Mouse (Mus musculus) embryonic facial prominence, embryonic 12.5 days (tissue): ENCODE measurements around the gene Gm10447. TPM values are rescaled to one million over a fixed set of nuclear protein-coding genes. Genes with fewer than 3 reads are reported as not detected.

Experiments used
- ATAC-seq: fragments of 200-750 bp; cut with Nextera tagmentation; 2 replicates; pipeline ENCODE4 v1.8.0; 2017; ENCODE audit not compliant: insufficient number of reproducible peaks, insufficient read depth, low FRiP score, low TSS enrichment
- H3K27ac ChIP-seq: fragments of 300-500 bp; sonication (generic); 2 replicates; pipeline ENCODE4 v1.5.1; 2016; ENCODE audit warnings: mild to moderate bottlenecking
- H3K27me3 ChIP-seq: fragments of 300-500 bp; sonication (generic); 2 replicates; pipeline ENCODE4 v1.6.1; 2016; ENCODE audit warnings: mild to moderate bottlenecking, moderate library complexity
- H3K36me3 ChIP-seq: fragments of 300-500 bp; sonication (generic); 2 replicates; pipeline ENCODE4 v1.6.1; 2016; ENCODE audit warnings: mild to moderate bottlenecking
- H3K4me1 ChIP-seq: fragments of 300-500 bp; sonication (generic); 2 replicates; pipeline ENCODE4 v1.6.1; 2016
- H3K4me2 ChIP-seq: fragments of 300-500 bp; sonication (generic); replicated peaks from 2 replicates; pipeline ENCODE4 v1.6.1; 2016; ENCODE audit warnings: mild to moderate bottlenecking, moderate library complexity
- H3K4me3 ChIP-seq: fragments of 300-500 bp; sonication (generic); 2 replicates; pipeline ENCODE4 v1.5.1; 2016; ENCODE audit warnings: mild to moderate bottlenecking
- H3K9ac ChIP-seq: fragments of 300-500 bp; sonication (generic); 2 replicates; pipeline ENCODE4 v1.6.1; 2016; ENCODE audit warnings: mild to moderate bottlenecking, moderate library complexity
- H3K9me3 ChIP-seq: fragments of 300-500 bp; sonication (generic); 2 replicates; pipeline ENCODE4 v1.6.1; 2016; ENCODE audit warnings: mild to moderate bottlenecking, moderate library complexity
- whole genome bisulfite sequencing: fragments of 180-500 bp; shearing (Covaris S2); methylation state at CpG from one replicate; pipeline ENCODE4 v1.1.7; 2016; 5-methylcytosine and 5-hydroxymethylcytosine counted together
- microRNA-seq: library from miRNA; unstranded; fragments of <30 nt; microRNA quantifications from one replicate; pipeline ENCODE4, GENCODE M21; 2017
- polyA plus RNA-seq: library from polyadenylated mRNA; unstranded; fragments of >200 nt; fragmentation: Nextera tagmentation; extraction: Ambion mirVana; gene quantifications from 2 replicates; pipeline ENCODE4 v1.2.1, GENCODE M21; 2016

Gm10447 gene
- polyA plus RNA-seq, 1 experiment from 2014 or later = 0.27 TPM

- Histone ChIP-seq H3K4me3 (no peak overlapping the region), H3K4me1 (no peaks in the 10 kb centered on the region), H3K9me3 (no peaks in the 10 kb centered on the region), H3K4me2 (no peak overlapping the region), H3K9ac (no peak overlapping the region), H3K27ac (no peak overlapping the region), H3K36me3 (peaks cover 70% of the 10 kb centered on the region), H3K27me3 (no peaks in the 10 kb centered on the region)
- ATAC-seq = no peak
Measured at GRCm38 (mm10) chr11:53418048-53418447, 38.9 kb downstream of the Gm10447 start.

- no peak overlapping the region for H3K9ac ChIP-seq
Measured at GRCm38 (mm10) chr11:53413871-53414270, 43.0 kb downstream of the Gm10447 start.

GRCm38 (mm10) chr11:53411738-53412137 is 45.2 kb downstream of the Gm10447 start:
- H3K36me3 ChIP-seq = peaks cover 84% of the 10 kb centered on the region
- no peak overlapping the region for H3K4me2 ChIP-seq
- H3K27me3 ChIP-seq = no peaks in the 10 kb centered on the region
- H3K4me1 ChIP-seq = no peaks in the 10 kb centered on the region
- H3K9me3 ChIP-seq = no peaks in the 10 kb centered on the region
- H3K4me3 ChIP-seq = no peak overlapping the region
- ATAC-seq = no peak
- no peak overlapping the region for H3K27ac ChIP-seq
- no peak overlapping the region for H3K9ac ChIP-seq

More at GRCm38 (mm10) chr11:53413871-53414270, 43.0 kb downstream of the Gm10447 start:
- Histone ChIP-seq H3K9me3 (no peaks in the 10 kb centered on the region), H3K4me1 (no peaks in the 10 kb centered on the region), H3K36me3 (peaks cover 87% of the 10 kb centered on the region), H3K4me3 (no peak overlapping the region), H3K27me3 (no peaks in the 10 kb centered on the region), H3K27ac (no peak overlapping the region), H3K4me2 (no peak overlapping the region)
- no peak for ATAC-seq
- 93% methylated on average over 4 of the region's 4 CpGs for WGBS

Small RNA genes lying within 50 kb of the gene (microRNA-seq; reads per million reads assigned to microRNA genes)
- gene Mir6920 = not detected

Other genes starting within 250 kb of the Gm10447 start
- gene Hspa4, start 156.7 kb downstream of the Gm10447 start, polyA plus RNA-seq = 103 and 110 TPM in 2 replicates
- gene Zcchc10, start 132.4 kb downstream of the Gm10447 start, polyA plus RNA-seq = 19.2 and 21.8 TPM in 2 replicates
- 70.3 and 71.1 TPM in 2 replicates for gene Aff4, start 106.3 kb downstream of the Gm10447 start, polyA plus RNA-seq
- gene Leap2, start 33.9 kb downstream of the Gm10447 start, polyA plus RNA-seq = 0.56 TPM in 1 of 2 replicates, not detected in the other
- 476 and 519 TPM in 2 replicates for gene Uqcrq, start 26.3 kb downstream of the Gm10447 start, polyA plus RNA-seq
- 1.5 and 1.8 TPM in 2 replicates for gene Gdf9, start 26.1 kb downstream of the Gm10447 start, polyA plus RNA-seq
- gene Shroom1, start 95 bp upstream of the Gm10447 start, polyA plus RNA-seq = 5.9 and 6.5 TPM in 2 replicates
- gene Gm9837, start 13.4 kb upstream of the Gm10447 start, polyA plus RNA-seq = not detected in 2 replicates
- gene Gm9945, start 23.1 kb upstream of the Gm10447 start, polyA plus RNA-seq = 0.25 TPM in 1 of 2 replicates, not detected in the other
- 1.6 and 2.4 TPM in 2 replicates for gene Sowaha, start 23.2 kb upstream of the Gm10447 start, polyA plus RNA-seq
- gene Sept8, start 62.1 kb upstream of the Gm10447 start, polyA plus RNA-seq = 37.0 and 38.9 TPM in 2 replicates
- 101 and 112 TPM in 2 replicates for gene Kif3a, start 110.3 kb upstream of the Gm10447 start, polyA plus RNA-seq
- 1.2 and 2.3 TPM in 2 replicates for gene Il4, start 161.6 kb upstream of the Gm10447 start, polyA plus RNA-seq
- not detected in 2 replicates for gene Il13, start 177.6 kb upstream of the Gm10447 start, polyA plus RNA-seq